Mouse (Mus musculus) kidney, adult 2 months (tissue): ENCODE results near the gene Dhodh. TPM values are rescaled to one million over a fixed set of nuclear protein-coding genes. Genes with fewer than 3 reads are reported as not detected.

Experiments
- DNase-seq: peaks from one replicate; pipeline ENCODE4 v3.0.0; 2021
- H3K27ac ChIP-seq: fragments of 200-500 bp; 2 replicates; pipeline ENCODE4 v1.5.1; 2012; ENCODE audit warnings: low read depth, low read length, control low read depth, inconsistent platforms; ENCODE audit not compliant: insufficient read depth
- H3K27me3 ChIP-seq: fragments of 200-500 bp; replicated peaks from 2 replicates; pipeline ENCODE4 v1.6.1; 2012; ENCODE audit warnings: mild to moderate bottlenecking, moderate library complexity, low read length, inconsistent platforms; ENCODE audit not compliant: control insufficient read depth, insufficient read depth
- H3K36me3 ChIP-seq: fragments of 200-500 bp; 2 replicates; pipeline ENCODE4 v1.6.1; 2012; ENCODE audit warnings: mild to moderate bottlenecking, moderate library complexity, low read length, inconsistent platforms; ENCODE audit not compliant: control insufficient read depth, insufficient read depth
- H3K4me1 ChIP-seq: fragments of 200-500 bp; 2 replicates; pipeline ENCODE4 v1.6.1; 2011; ENCODE audit warnings: low read length; ENCODE audit not compliant: control insufficient read depth, insufficient read depth
- H3K4me3 ChIP-seq: fragments of 200-500 bp; 2 replicates; pipeline ENCODE4 v1.5.1; 2011; ENCODE audit warnings: mild to moderate bottlenecking, low read depth, low read length, control low read depth; ENCODE audit not compliant: insufficient read depth
- CTCF ChIP-seq: fragments of 200-500 bp; conservative IDR thresholded peaks from 2 replicates; pipeline ENCODE4 v1.5.1; 2011; ENCODE audit warnings: low read depth, mild to moderate bottlenecking, control low read depth, low read length, moderate library complexity, mixed read lengths; ENCODE audit not compliant: insufficient read depth, insufficient read length
- POLR2A ChIP-seq: fragments of 200-500 bp; IDR thresholded peaks from one replicate; pipeline ENCODE4 v1.6.1; 2011; ENCODE audit warnings: low read depth, low read length, control low read depth
- WGBS: fragments of 180-500 bp; shearing (Covaris S2); methylation state at CpG from one replicate; pipeline ENCODE4 v1.1.7; 2018; 5-methylcytosine and 5-hydroxymethylcytosine counted together
- polyA plus RNA-seq: library from polyadenylated mRNA; depleted of rRNA; stranded (reverse); fragments of >200 nt; gene quantifications from 2 replicates; pipeline ENCODE4 v1.2.3, GENCODE M21; 2012

Gene Dhodh
- polyA plus RNA-seq, 1 experiment: 18.2 TPM

GRCm38 (mm10) chr8:109586972-109587504, 21.4 kb downstream of the Dhodh start:
- Histone ChIP-seq H3K27ac (peak overlapping the region; percentile 61; the same call in 1 of the 2 replicates), H3K4me1 (0 out of 2 replicates have a peak, but pooled peaks cover 2% of the 10 kb centered on the region), H3K4me3 (no peak overlapping the region), H3K36me3 (no peaks in the 10 kb centered on the region), H3K27me3 (no peaks in the 10 kb centered on the region)
- TF ChIP-seq POLR2A (no peak), CTCF (no peak)
- DNase-seq: peak; percentile 77
- WGBS: 17% methylated on average over 7 of the region's 7 CpGs

GRCm38 (mm10) chr8:109585652-109586051, 22.8 kb downstream of the Dhodh start:
- no peak overlapping the region for H3K27ac ChIP-seq
- no peaks in the 10 kb centered on the region for H3K36me3 ChIP-seq
- no peak for DNase-seq
- H3K4me3 ChIP-seq: no peak overlapping the region
- 0 out of 2 replicates have a peak, but pooled peaks cover 2% of the 10 kb centered on the region for H3K4me1 ChIP-seq
- TF ChIP-seq POLR2A: no peak
- no peak for TF ChIP-seq CTCF
- no peaks in the 10 kb centered on the region for H3K27me3 ChIP-seq

- 87% methylated on average over 3 of the region's 3 CpGs for WGBS
- Histone ChIP-seq H3K4me3 (no peak overlapping the region), H3K36me3 (no peaks in the 10 kb centered on the region), H3K4me1 (0 out of 2 replicates have a peak, but pooled peaks cover 2% of the 10 kb centered on the region), H3K27me3 (no peaks in the 10 kb centered on the region), H3K27ac (no peak overlapping the region)
- TF ChIP-seq CTCF: no peak
- TF ChIP-seq POLR2A: no peak
- DNase-seq: no peak
Observed at GRCm38 (mm10) chr8:109584830-109585229, 23.6 kb downstream of the Dhodh start.

GRCm38 (mm10) chr8:109584293-109584692, 24.2 kb downstream of the Dhodh start:
- no peaks in the 10 kb centered on the region for H3K36me3 ChIP-seq
- H3K27me3 ChIP-seq: no peaks in the 10 kb centered on the region
- 0 out of 2 replicates have a peak, but pooled peaks cover 2% of the 10 kb centered on the region for H3K4me1 ChIP-seq
- H3K27ac ChIP-seq: no peak overlapping the region
- no peak overlapping the region for H3K4me3 ChIP-seq
- 82% methylated on average over 4 of the region's 4 CpGs for WGBS
- no peak for DNase-seq
- TF ChIP-seq POLR2A: no peak
- TF ChIP-seq CTCF: no peak

GRCm38 (mm10) chr8:109578900-109579301, 29.6 kb downstream of the Dhodh start, which contains the start of gene Hp:
Gene Hp, minus strand, starts transcription at chr8:109579172.
- H3K36me3 ChIP-seq: no peaks in the 10 kb centered on the region
- TF ChIP-seq CTCF: no peak
- no peak for TF ChIP-seq POLR2A
- 33% methylated on average over 8 of the region's 8 CpGs for WGBS
- H3K4me3 ChIP-seq: no peak within 1 kb of the TSS
- DNase-seq: peak; percentile 5
- H3K27ac ChIP-seq: no peak within 1 kb of the TSS
- H3K27me3 ChIP-seq: no peaks in the 10 kb centered on the region
- H3K4me1 ChIP-seq: no peaks in the 10 kb centered on the region

- no peaks in the 10 kb centered on the region for H3K4me1 ChIP-seq
- TF ChIP-seq POLR2A (no peak), CTCF (no peak)
- H3K27me3 ChIP-seq: no peaks in the 10 kb centered on the region
- no peak for DNase-seq
- WGBS: 68% methylated on average over 4 of the region's 4 CpGs
- no peak overlapping the region for H3K27ac ChIP-seq
- no peaks in the 10 kb centered on the region for H3K36me3 ChIP-seq
- H3K4me3 ChIP-seq: no peak overlapping the region
Observed at GRCm38 (mm10) chr8:109576311-109576710, 32.2 kb downstream of the Dhodh start.

GRCm38 (mm10) chr8:109571139-109571538, 37.3 kb downstream of the Dhodh start:
- H3K27ac ChIP-seq: no peak overlapping the region

More at GRCm38 (mm10) chr8:109571139-109571538, 37.3 kb downstream of the Dhodh start:
- no peak for DNase-seq
- H3K36me3 ChIP-seq: no peaks in the 10 kb centered on the region
- 0 out of 2 replicates have a peak, but pooled peaks cover 5% of the 10 kb centered on the region for H3K4me1 ChIP-seq
- TF ChIP-seq POLR2A: no peak
- no peak overlapping the region for H3K4me3 ChIP-seq
- H3K27me3 ChIP-seq: no peaks in the 10 kb centered on the region
- 89% methylated on average over 12 of the region's 12 CpGs for WGBS
